Mouse (Mus musculus): ENCODE data around the gene Kcnmb1. TPM values are rescaled to one million over a fixed set of nuclear protein-coding genes. Genes with fewer than 3 reads are reported as not detected.
A peak's percentile ranks its signal among the peaks of the same experiment; 100 is the strongest.

Gene Kcnmb1
- total RNA-seq, 1 experiment from 2014 or later, result not detected

- ATAC-seq (replicated peaks in 1 of 2; ENCODE audit: insufficient read depth in 1 of 2, low FRiP score in 2 of 2, low TSS enrichment in 1 of 2, low read depth in 1 of 2, poor library complexity in 2 of 2, severe bottlenecking in 2 of 2), result peak; percentile 72
Measured at GRCm38 (mm10) chr11:33938561-33939274, 24.1 kb upstream of the Kcnmb1 start.

- ATAC-seq (replicated peaks in 1 of 2; ENCODE audit: insufficient read depth in 1 of 2, low FRiP score in 2 of 2, low TSS enrichment in 1 of 2, low read depth in 1 of 2, poor library complexity in 2 of 2, severe bottlenecking in 2 of 2), result no peak
Measured at GRCm38 (mm10) chr11:33939456-33940113, 23.2 kb upstream of the Kcnmb1 start.

- ATAC-seq (replicated peaks in 1 of 2; ENCODE audit: insufficient read depth in 1 of 2, low FRiP score in 2 of 2, low TSS enrichment in 1 of 2, low read depth in 1 of 2, poor library complexity in 2 of 2, severe bottlenecking in 2 of 2), result no peak
Measured at GRCm38 (mm10) chr11:33943565-33943964, 19.2 kb upstream of the Kcnmb1 start.

- ATAC-seq (replicated peaks in 1 of 2; ENCODE audit: insufficient read depth in 1 of 2, low FRiP score in 2 of 2, low TSS enrichment in 1 of 2, low read depth in 1 of 2, poor library complexity in 2 of 2, severe bottlenecking in 2 of 2), result peak in 1 of 2 experiments; percentile 35; a peak in 2 of 4 replicates
Measured at GRCm38 (mm10) chr11:33944067-33944785, 18.6 kb upstream of the Kcnmb1 start.

GRCm38 (mm10) chr11:33944786-33945328, 18.0 kb upstream of the Kcnmb1 start:
- no peak for ATAC-seq (replicated peaks in 1 of 2; ENCODE audit: insufficient read depth in 1 of 2, low FRiP score in 2 of 2, low TSS enrichment in 1 of 2, low read depth in 1 of 2, poor library complexity in 2 of 2, severe bottlenecking in 2 of 2)

- no peak for ATAC-seq (replicated peaks in 1 of 2; ENCODE audit: insufficient read depth in 1 of 2, low FRiP score in 2 of 2, low TSS enrichment in 1 of 2, low read depth in 1 of 2, poor library complexity in 2 of 2, severe bottlenecking in 2 of 2)
Measured at GRCm38 (mm10) chr11:33946501-33946900, 16.3 kb upstream of the Kcnmb1 start.

GRCm38 (mm10) chr11:33951155-33951554, 11.7 kb upstream of the Kcnmb1 start:
- ATAC-seq (replicated peaks in 1 of 2; ENCODE audit: insufficient read depth in 1 of 2, low FRiP score in 2 of 2, low TSS enrichment in 1 of 2, low read depth in 1 of 2, poor library complexity in 2 of 2, severe bottlenecking in 2 of 2), result no peak

GRCm38 (mm10) chr11:33951684-33952625, 10.9 kb upstream of the Kcnmb1 start:
- ATAC-seq (replicated peaks in 1 of 2; ENCODE audit: insufficient read depth in 1 of 2, low FRiP score in 2 of 2, low TSS enrichment in 1 of 2, low read depth in 1 of 2, poor library complexity in 2 of 2, severe bottlenecking in 2 of 2), result peak in 1 of 2 experiments; percentile 29; a peak in 1 of 4 replicates

GRCm38 (mm10) chr11:33955982-33956381, 6.8 kb upstream of the Kcnmb1 start:
- ATAC-seq (replicated peaks in 1 of 2; ENCODE audit: insufficient read depth in 1 of 2, low FRiP score in 2 of 2, low TSS enrichment in 1 of 2, low read depth in 1 of 2, poor library complexity in 2 of 2, severe bottlenecking in 2 of 2), result no peak

- no peak for ATAC-seq (replicated peaks in 1 of 2; ENCODE audit: insufficient read depth in 1 of 2, low FRiP score in 2 of 2, low TSS enrichment in 1 of 2, low read depth in 1 of 2, poor library complexity in 2 of 2, severe bottlenecking in 2 of 2)
Measured at GRCm38 (mm10) chr11:33956623-33957022, 6.2 kb upstream of the Kcnmb1 start.

- ATAC-seq (replicated peaks in 1 of 2; ENCODE audit: insufficient read depth in 1 of 2, low FRiP score in 2 of 2, low TSS enrichment in 1 of 2, low read depth in 1 of 2, poor library complexity in 2 of 2, severe bottlenecking in 2 of 2), result no peak
Measured at GRCm38 (mm10) chr11:33957595-33957994, 5.2 kb upstream of the Kcnmb1 start.

GRCm38 (mm10) chr11:33958713-33959112, 4.1 kb upstream of the Kcnmb1 start:
- no peak for ATAC-seq (replicated peaks in 1 of 2; ENCODE audit: insufficient read depth in 1 of 2, low FRiP score in 2 of 2, low TSS enrichment in 1 of 2, low read depth in 1 of 2, poor library complexity in 2 of 2, severe bottlenecking in 2 of 2)

- ATAC-seq (replicated peaks in 1 of 2; ENCODE audit: insufficient read depth in 1 of 2, low FRiP score in 2 of 2, low TSS enrichment in 1 of 2, low read depth in 1 of 2, poor library complexity in 2 of 2, severe bottlenecking in 2 of 2), result no peak
Measured at GRCm38 (mm10) chr11:33962178-33962577, 635 bp upstream of the Kcnmb1 start.

GRCm38 (mm10) chr11:33965380-33965779, 2.6 kb downstream of the Kcnmb1 start:
- peak; percentile 84 to 88 for ATAC-seq (replicated peaks in 1 of 2; ENCODE audit: insufficient read depth in 1 of 2, low FRiP score in 2 of 2, low TSS enrichment in 1 of 2, low read depth in 1 of 2, poor library complexity in 2 of 2, severe bottlenecking in 2 of 2)

GRCm38 (mm10) chr11:33967708-33968107, 4.9 kb downstream of the Kcnmb1 start:
- ATAC-seq (replicated peaks in 1 of 2; ENCODE audit: insufficient read depth in 1 of 2, low FRiP score in 2 of 2, low TSS enrichment in 1 of 2, low read depth in 1 of 2, poor library complexity in 2 of 2, severe bottlenecking in 2 of 2), result peak; percentile 86 to 89

- no peak for ATAC-seq (replicated peaks in 1 of 2; ENCODE audit: insufficient read depth in 1 of 2, low FRiP score in 2 of 2, low TSS enrichment in 1 of 2, low read depth in 1 of 2, poor library complexity in 2 of 2, severe bottlenecking in 2 of 2)
Measured at GRCm38 (mm10) chr11:33969199-33969598, 6.4 kb downstream of the Kcnmb1 start.

GRCm38 (mm10) chr11:33972114-33972513, 9.3 kb downstream of the Kcnmb1 start:
- ATAC-seq (replicated peaks in 1 of 2; ENCODE audit: insufficient read depth in 1 of 2, low FRiP score in 2 of 2, low TSS enrichment in 1 of 2, low read depth in 1 of 2, poor library complexity in 2 of 2, severe bottlenecking in 2 of 2), result no peak

All from hematopoietic stem cell, adult 5-6 weeks (primary cell).